Mouse (Mus musculus): Measurements from ENCODE around the gene Becn1.

Gene Becn1

GRCm38 (mm10) chr11:101269577-101270116 lies 32.4 kb downstream of the Becn1 start:
- DNase-seq (ENCODE audit: low spot score): no peak

DNA sequence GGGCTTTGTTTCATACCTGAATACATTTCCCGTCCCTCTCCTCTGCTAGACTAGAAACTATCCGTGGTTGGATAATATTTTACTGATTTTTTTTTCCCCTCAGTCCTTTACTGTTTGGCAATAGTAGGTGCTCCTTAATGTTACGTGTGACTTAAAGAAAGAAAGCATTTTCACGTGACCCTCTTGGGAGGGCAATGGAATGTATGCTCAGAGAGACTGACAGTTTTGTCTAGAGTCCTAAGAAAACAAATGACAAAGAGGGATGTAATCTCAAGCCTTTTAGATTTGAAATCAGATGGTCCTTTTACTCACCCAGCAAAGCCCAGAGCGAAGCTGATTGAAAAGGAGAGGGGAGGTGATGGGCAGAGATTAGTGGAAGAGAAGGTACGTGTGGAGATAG lies 36.2 kb downstream of the Becn1 start:
- no peak for DNase-seq (ENCODE audit: low spot score)

DNA sequence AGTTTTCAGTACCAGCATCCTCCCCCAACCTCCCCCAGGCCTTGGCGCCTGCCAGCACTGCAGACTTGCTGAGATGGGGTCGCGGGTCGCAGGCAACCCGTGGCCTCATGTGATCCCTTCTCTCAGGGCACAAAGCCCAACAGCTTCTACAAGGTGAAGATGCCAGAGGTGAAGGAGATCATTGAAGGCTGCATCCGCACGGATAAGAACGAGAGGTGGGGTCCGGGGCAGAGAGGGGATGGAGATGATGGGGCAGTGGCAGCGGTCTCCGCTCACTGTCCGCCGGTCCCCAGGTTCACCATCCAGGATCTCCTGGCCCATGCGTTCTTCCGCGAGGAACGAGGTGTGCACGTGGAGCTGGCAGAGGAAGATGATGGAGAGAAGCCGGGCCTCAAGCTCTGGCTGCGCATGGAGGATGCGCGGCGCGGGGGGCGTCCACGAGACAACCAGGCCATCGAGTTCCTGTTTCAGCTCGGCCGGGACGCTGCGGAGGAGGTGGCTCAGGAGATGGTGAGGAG lies 37.1 kb downstream of the Becn1 start:
- DNase-seq (ENCODE audit: low spot score): no peak

DNA sequence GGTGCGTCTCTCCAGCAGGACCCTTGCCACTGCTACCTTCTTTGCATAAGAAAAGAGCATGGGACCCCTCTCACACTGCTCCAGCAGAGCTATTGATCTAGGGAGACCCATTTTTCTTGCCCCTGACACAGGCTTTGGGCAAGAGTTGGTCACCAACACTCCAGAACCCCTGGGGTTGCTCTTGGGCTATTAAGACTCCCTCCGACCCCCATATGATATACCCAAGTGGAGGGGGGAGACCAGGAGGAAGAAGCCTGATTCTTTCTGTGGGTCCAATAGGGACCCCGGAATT lies 38.2 kb downstream of the Becn1 start:
- no peak for DNase-seq (ENCODE audit: low spot score)

DNA sequence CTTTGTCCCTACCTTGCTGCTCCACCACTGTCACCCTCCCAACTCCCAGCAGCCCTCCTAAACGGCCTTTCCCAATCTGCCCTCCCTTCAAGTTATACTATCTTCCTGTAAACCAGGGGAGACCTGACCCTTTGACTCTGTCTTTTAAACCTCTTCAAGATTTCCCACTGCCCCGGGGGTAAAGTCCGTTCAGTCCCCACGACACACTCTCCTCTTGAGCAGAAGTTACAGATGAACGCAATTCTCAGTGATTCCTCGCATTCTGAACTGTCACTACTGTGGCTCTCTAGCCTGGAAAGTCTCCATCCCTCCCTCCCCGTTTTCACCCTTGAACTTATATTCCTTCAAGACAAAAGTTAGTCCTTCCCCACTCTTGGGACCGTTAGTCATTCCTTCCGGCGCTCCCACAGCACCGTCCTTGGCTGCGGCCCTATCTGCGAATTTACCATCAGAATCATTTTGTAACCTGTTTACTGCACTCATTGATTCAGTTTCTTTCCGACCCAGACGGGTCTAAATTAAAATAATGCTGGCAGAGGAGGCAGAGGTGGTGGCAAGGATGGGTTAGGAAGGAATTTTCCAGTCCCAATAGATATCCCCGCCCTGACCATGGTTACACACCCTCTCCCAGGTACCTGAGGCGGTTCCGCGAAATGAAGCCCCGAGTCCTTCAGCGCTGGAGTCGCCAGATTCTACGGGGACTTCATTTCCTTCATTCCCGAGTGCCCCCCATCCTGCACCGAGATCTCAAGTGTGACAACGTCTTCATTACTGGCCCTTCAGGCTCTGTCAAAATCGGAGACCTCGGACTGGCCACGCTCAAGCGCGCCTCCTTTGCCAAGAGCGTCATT lies 38.7 kb downstream of the Becn1 start:
- DNase-seq (ENCODE audit: low spot score): no peak

DNA sequence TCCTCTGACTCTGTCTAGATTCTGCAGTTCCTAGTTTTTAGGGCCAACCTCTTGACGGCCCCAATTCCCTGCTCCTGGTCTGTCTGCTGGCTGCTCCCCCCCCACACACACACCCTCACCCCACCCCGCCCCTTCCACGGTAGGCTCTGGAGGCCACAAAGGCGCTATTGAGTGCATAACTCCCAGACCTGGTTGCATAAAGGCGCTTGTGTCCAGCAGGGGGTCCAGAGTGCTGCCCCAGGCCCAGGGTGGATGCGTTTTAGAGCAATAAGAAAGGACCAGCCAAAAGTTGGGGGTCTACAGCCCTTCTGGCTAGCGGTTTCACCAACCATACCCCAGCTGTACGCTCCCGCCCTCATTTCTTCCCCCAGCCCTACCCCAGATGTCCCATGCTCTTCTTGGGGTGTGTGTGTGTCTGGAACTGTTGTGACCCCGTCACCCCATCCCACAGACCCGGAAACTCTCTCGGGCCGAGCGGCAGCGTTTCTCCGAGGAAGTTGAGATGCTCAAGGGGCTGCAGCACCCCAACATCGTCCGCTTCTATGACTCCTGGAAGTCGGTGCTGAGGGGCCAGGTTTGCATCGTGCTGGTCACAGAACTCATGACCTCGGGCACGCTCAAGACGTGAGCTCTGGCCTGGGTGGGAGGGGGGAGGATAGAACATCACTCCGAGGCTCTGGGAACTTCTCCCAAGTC lies 39.7 kb downstream of the Becn1 start:
- no peak for DNase-seq (ENCODE audit: low spot score)

- DNase-seq (ENCODE audit: low spot score): no peak
Measured at GRCm38 (mm10) chr11:101260826-101261380, 41.2 kb downstream of the Becn1 start.

DNA sequence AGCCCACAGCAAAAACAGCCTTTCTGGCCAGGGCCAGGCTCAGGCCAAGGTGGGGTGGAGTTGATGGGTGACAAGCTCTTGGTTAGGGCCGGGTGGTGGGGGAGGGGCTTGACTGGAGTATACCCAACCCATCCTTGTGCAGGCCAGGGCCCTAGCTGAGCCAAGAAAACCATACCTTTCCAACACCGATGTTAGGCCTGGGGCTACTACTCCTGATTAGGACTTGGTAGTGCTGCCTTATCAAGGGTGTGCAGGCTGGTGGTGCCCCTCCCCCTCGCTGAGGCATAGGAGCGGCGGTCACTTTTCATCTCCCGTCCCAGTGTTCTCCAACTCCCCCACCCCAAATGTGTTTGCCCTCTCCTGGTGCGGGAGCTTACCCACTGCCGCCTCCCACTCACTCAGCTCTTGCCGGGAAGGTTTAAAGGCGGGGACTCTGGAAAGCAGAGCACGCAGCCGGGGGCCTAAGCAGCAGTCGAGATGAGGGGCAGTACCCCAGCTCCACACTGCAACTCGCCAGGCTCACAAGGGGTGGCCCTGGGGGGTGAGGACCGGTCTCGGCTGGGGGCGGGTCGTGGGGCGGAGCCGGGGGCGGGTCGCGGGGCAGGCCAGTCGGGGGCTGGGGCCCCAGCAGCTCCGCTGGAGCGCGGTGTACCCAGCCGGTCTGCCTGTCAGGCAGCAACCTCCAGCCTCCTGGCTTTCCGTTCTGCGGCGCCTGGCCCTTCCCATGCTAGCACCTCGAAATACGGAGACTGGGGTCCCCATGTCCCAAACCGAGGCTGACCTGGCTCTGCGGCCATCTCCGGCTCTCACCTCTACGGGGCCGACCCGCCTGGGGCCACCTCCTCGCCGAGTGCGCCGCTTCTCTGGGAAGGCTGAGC lies 41.9 kb downstream of the Becn1 start, which contains the start of gene Wnk4:
TSS of gene Wnk4 (plus strand) at position 620 of the 878 bp plus-strand sequence.
- peak; percentile 62 for DNase-seq (ENCODE audit: low spot score)

- no peak for DNase-seq (ENCODE audit: low spot score)
Measured at GRCm38 (mm10) chr11:101259261-101259712, 42.8 kb downstream of the Becn1 start.

GRCm38 (mm10) chr11:101255826-101256775 lies 46.0 kb downstream of the Becn1 start:
- no peak for DNase-seq (ENCODE audit: low spot score)

GRCm38 (mm10) chr11:101253613-101254389 lies 48.3 kb downstream of the Becn1 start, which contains the start of gene Vps25:
Gene Vps25 (plus strand): TSS chr11:101253707.
- peak; percentile 74 for DNase-seq (ENCODE audit: low spot score)

GRCm38 (mm10) chr11:101252941-101253340 lies 49.1 kb downstream of the Becn1 start:
- no peak for DNase-seq (ENCODE audit: low spot score)

- no peak for DNase-seq (ENCODE audit: low spot score)
Measured at GRCm38 (mm10) chr11:101251031-101251430, 51.1 kb downstream of the Becn1 start.

DNA sequence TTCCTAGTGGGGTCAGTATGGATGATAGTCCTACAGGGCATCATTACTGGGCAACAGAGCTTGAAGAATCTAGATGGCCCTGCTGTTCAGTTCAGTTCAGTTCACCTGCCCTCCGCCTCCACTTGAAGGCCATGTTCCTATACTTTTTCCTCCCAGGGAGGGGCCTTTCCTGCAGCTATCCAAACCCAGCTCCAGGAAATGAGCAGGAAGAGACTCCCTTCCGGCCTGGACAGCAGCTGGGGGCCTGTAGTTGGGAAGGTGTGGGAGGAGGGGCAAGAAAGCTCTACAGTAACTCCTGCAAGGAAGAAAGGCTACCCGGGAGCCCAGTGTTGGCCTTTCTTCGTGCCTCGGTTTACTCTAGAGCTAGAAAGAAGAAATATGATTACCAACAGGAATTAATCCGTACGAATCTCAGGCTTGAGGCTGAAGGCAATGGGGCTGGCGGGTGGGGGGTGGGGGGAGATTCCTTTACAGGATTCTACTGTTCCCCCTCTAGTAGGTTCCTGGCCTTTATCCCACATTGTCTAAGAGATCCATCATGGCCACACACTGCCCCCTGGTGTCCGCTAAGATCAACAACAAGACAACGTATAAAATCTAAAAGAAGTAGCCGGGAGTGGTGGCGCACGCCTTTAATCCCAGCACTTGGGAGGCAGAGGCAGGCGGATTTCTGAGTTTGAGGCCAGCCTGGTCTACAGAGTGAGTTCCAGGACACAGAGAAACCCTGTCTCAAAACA lies 53.7 kb downstream of the Becn1 start:
- DNase-seq (ENCODE audit: low spot score): no peak

DNA sequence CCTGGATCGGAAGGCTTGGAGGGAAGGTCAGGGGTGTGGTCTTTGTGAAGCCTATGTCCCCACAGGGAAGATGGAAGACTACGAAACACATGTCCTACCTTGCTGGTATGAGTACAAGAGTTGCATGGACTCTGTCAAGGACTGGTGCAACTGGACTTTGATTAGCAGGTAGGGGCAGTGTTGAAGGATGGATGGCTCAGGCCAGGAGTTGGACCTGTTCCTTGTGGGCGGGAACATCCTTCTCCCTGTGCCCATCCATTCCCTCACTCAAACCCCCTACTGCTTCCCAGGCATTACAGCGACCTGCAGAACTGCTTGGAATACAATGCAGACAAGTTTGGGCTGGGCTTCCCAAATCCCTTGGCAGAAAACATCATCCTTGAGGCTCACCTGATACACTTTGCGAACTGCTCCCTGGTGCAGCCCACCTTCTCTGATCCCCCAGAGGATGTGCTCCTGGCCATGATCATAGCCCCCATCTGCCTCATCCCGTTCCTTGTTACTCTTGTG lies 54.5 kb downstream of the Becn1 start:
- DNase-seq (ENCODE audit: low spot score): no peak

DNA sequence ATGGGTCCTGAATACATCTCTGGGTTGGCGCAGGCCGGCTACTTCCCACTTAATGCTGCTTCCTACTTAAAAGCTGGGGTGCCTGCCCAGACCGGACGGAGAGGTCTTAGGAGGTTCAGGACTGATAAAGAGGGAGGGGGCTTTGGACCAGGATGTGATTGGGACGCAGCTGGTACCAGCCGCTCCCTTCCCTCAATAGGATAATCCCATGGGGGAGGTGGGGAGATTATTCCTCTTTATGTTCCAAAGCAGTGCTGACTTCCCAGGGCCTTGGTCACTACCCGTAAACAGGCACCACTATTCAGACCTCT lies 55.4 kb downstream of the Becn1 start:
- DNase-seq (ENCODE audit: low spot score): no peak

GRCm38 (mm10) chr11:101245855-101246701 lies 56.0 kb downstream of the Becn1 start, which contains the start of gene Ramp2:
Gene Ramp2 (plus strand): TSS chr11:101246028.
- DNase-seq (ENCODE audit: low spot score): peak; percentile 44

DNA sequence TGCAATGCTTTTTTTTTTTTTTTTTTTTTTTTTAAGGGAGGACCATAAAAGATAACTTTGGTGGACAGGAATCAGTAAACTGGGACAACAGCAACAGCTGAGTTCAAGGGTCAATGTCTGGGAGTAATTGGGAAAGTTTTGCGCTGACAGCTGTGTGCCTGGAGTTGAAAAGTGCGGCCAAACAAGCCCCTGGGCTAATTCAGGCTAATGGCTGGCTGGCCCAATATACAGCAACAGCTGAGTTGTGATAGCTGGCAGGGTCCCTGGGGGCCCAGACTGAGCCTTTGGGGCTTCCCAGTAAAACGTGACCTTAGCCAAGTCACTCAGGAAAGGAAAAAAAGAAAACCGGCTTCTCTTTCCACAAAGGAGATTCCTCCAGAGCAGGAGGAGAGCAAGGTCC lies 57.0 kb downstream of the Becn1 start:
- DNase-seq (ENCODE audit: low spot score): no peak

Measured in ovary, postnatal 10 days (tissue).